Mouse (Mus musculus) ES-E14 (cell line): Measurements from ENCODE around the gene Hist1h2ap. TPM values are rescaled to one million over a fixed set of nuclear protein-coding genes. Genes with fewer than 3 reads are reported as not detected.
"Not testable (repeated sequence)": the region's sequence is repeated elsewhere in the genome, so short reads cannot be mapped to it uniquely, and the experiment has no call there.

Experiments
- DNase-seq: peaks from one replicate; pipeline ENCODE4 v3.0.0-alpha.2; 2013; ENCODE audit warnings: low read depth, low spot score
- H3K27ac ChIP-seq: 2 replicates; pipeline ENCODE4 v1.5.1; 2012; ENCODE audit warnings: low read depth, mild to moderate bottlenecking, low read length, moderate library complexity, mixed read lengths; ENCODE audit not compliant: poor library complexity, insufficient read depth, severe bottlenecking
- H3K36me3 ChIP-seq: 2 replicates; pipeline ENCODE4 v1.6.1; 2012; ENCODE audit warnings: mild to moderate bottlenecking, low read length, moderate library complexity, mixed read lengths; ENCODE audit not compliant: control insufficient read depth, poor library complexity, insufficient read depth, severe bottlenecking
- H3K4me1 ChIP-seq, 2 experiments: fragments of 150-350 bp in 1 of 2; sonication (generic) in 1 of 2; 2 replicates each; pipeline ENCODE4 v1.6.1; 2012; ENCODE audit warnings: low read length in 2 of 2, mild to moderate bottlenecking in 1 of 2, mixed read lengths in 1 of 2; ENCODE audit not compliant: control insufficient read depth in 2 of 2, insufficient read depth in 2 of 2, poor library complexity in 1 of 2
- H3K4me3 ChIP-seq, 2 experiments: fragments of 150-350 bp in 1 of 2; sonication (generic) in 1 of 2; 2 replicates each; pipeline ENCODE4 v1.5.1; 2012; ENCODE audit warnings: low read length in 2 of 2, low read depth in 1 of 2, mild to moderate bottlenecking in 1 of 2, mixed read lengths in 1 of 2; ENCODE audit not compliant: insufficient read depth in 1 of 2, poor library complexity in 1 of 2, severe bottlenecking in 1 of 2
- H3K9ac ChIP-seq: 2 replicates; pipeline ENCODE4 v1.6.1; 2012; ENCODE audit warnings: low read depth, mild to moderate bottlenecking, low read length, mixed read lengths; ENCODE audit not compliant: poor library complexity, insufficient read depth, severe bottlenecking
- H3K9me3 ChIP-seq: fragments of 150-350 bp; sonication (generic); 2 replicates; pipeline ENCODE4 v1.6.1; 2012; ENCODE audit warnings: low read depth, mild to moderate bottlenecking, low read length; ENCODE audit not compliant: control insufficient read depth, insufficient read depth
- CHD2 ChIP-seq: IDR thresholded peaks from 2 replicates; pipeline ENCODE4 v1.6.1; 2014; ENCODE audit warnings: mild to moderate bottlenecking, low read depth, low read length, inconsistent platforms
- HCFC1 ChIP-seq: IDR thresholded peaks from 2 replicates; pipeline ENCODE4 v1.6.1; 2012; ENCODE audit warnings: low read length, inconsistent platforms, borderline replicate concordance; ENCODE audit not compliant: insufficient read depth
- MAFK ChIP-seq: IDR thresholded peaks from 2 replicates; pipeline ENCODE4 v1.6.1; 2014; ENCODE audit warnings: mild to moderate bottlenecking, low read depth, low read length, inconsistent platforms; ENCODE audit not compliant: insufficient read depth
- ZC3H11A ChIP-seq: IDR thresholded peaks from 2 replicates; pipeline ENCODE4 v1.6.1; 2012; ENCODE audit warnings: low read depth, mild to moderate bottlenecking, inconsistent platforms, low read length, borderline replicate concordance
- ZNF384 ChIP-seq: IDR thresholded peaks from 2 replicates; pipeline ENCODE4 v1.6.1; 2012; ENCODE audit warnings: low read depth, low read length, inconsistent platforms
- in situ Hi-C, 2 experiments: fragments of 600-800 bp; cut with MboI; formaldehyde crosslinking; loops; one replicate each; pipeline ENCODE4 v1.15.1; 2025; ENCODE audit warnings: low sequenced_read_pairs in 2 of 2, inconsistent platforms in 1 of 2; ENCODE audit not compliant: unreplicated experiment in 2 of 2
- total RNA-seq: library from RNA; depleted of rRNA; stranded (reverse); fragments of 300-350 nt; gene quantifications from 2 replicates; pipeline ENCODE4 v1.2.3, GENCODE M21; 2012

Gene Hist1h2ap
- total RNA-seq, 1 experiment = 3,578 TPM

DNA sequence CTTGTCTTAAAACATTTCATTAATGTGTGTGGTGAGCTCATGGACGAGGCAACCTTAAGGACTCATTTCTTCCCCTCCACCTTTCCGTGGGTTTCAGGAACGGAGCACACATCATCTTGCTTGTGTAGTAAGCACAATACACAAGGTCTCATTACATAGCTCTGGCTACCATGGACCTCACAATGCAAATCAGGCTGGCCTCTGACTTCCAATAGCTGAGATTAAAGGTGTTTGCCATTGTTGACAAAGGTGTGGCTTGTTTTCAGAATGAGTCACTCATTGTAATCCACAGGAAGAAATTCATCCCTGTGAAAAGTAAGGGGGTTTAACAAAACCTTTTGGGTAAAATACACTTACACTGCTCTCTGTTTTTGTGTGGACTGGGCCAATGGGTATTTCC lies 4.8 kb downstream of the Hist1h2ap start:
- no peak for DNase-seq
- H3K9me3 ChIP-seq = no peaks in the 10 kb centered on the region
- H3K4me1 ChIP-seq = peaks cover 1 to 12% of the 10 kb centered on the region in 2 experiments; a peak in 1 of 4 replicates
- in situ Hi-C loops = no loop called here
- TF ChIP-seq ZNF384 = no peak
- TF ChIP-seq HCFC1 = no peak
- TF ChIP-seq ZC3H11A = no peak
- TF ChIP-seq MAFK = no peak
- TF ChIP-seq CHD2 = no peak
- H3K4me3 ChIP-seq = no peak overlapping the region
- H3K27ac ChIP-seq = no peak overlapping the region
- no peak overlapping the region for H3K9ac ChIP-seq
- no peaks in the 10 kb centered on the region for H3K36me3 ChIP-seq

DNA sequence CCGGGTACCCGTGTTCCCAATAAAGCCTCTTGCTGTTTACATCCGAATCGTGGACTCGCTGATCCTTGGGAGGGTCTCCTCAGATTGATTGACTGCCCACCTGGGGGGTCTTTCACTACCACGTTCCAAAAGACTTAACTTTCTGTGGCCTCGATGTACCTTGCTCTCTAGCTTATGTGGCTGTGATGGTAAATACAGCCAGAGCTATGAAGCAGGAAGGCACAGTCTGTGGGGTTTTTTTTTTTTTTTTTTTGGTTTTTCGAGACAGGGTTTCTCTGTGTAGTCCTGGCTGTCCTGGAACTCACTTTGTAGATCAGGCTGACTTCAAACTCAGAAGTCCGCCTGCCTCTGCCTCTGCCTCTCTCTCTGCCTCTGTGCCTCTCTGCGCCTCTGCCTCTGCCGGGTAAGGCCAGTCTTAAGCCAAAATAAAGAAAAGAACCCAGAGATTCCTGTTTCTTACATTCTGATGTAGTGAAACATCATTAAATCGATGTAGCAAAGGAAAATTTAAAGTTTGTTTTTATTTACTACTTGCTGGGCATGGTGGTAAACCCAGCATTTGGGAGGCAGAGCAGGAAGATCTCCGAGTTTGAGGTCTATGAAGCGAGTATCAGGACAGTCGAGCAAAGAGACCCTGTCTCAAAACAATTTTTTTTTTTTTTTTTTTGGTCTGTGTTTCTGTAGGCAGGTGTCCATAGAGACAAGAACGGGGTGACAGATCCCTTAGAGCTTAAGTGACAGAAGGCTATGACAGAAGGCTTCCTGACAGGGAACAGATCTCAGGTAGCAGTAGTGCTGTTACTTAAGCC lies 13.0 kb downstream of the Hist1h2ap start:
- H3K9ac ChIP-seq, H3K9me3 ChIP-seq, H3K4me3 ChIP-seq, H3K36me3 ChIP-seq, H3K27ac ChIP-seq, DNase-seq, in situ Hi-C loops, H3K4me1 ChIP-seq: not testable (repeated sequence)

DNA sequence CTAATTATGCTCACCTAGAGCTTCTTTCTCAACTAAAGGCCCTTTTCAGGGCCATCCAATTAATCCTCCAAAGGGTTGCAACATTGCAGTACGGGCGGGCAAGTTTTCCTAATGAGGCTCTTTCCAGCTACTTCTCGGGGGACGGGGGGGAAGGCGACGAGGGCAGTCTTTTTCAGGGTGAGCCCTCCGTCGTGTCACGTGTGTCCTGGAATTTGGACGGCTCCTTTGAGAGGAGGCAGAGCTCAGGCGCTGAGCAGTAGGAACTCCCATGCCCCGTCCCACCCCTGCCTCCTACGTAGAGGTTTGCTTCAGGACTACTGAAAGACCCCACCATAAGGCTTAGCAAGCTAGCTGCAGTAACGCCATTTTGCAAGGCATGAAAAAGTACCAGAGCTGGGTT lies 21.2 kb downstream of the Hist1h2ap start:
- H3K9ac ChIP-seq, H3K9me3 ChIP-seq, in situ Hi-C loops, DNase-seq, H3K27ac ChIP-seq, H3K36me3 ChIP-seq, H3K4me3 ChIP-seq, H3K4me1 ChIP-seq: not testable (repeated sequence)

DNA sequence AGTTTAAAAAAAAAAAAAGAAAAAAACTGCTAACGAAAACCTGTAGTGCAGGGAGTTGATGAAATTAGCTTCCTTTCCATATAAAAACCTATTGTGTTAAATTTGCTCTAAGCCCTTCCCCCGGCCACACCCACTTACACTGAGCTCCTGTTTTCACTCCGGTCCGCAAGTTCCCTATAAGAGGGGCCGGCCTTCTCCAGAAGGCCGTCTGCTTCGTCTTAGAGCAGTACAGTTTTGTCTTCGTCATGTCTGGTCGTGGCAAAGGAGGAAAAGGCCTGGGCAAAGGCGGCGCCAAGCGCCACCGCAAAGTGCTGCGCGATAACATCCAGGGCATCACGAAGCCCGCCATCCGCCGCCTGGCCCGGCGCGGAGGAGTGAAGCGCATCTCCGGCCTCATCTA lies 21.8 kb downstream of the Hist1h2ap start, which contains the start of gene Hist1h4m:
Gene Hist1h4m (plus strand): TSS at position 208 of the 400 bp plus-strand sequence.
- H3K9me3 ChIP-seq, in situ Hi-C loops, H3K27ac ChIP-seq, H3K4me1 ChIP-seq, H3K9ac ChIP-seq, H3K4me3 ChIP-seq, DNase-seq, H3K36me3 ChIP-seq: not testable (repeated sequence)

DNA sequence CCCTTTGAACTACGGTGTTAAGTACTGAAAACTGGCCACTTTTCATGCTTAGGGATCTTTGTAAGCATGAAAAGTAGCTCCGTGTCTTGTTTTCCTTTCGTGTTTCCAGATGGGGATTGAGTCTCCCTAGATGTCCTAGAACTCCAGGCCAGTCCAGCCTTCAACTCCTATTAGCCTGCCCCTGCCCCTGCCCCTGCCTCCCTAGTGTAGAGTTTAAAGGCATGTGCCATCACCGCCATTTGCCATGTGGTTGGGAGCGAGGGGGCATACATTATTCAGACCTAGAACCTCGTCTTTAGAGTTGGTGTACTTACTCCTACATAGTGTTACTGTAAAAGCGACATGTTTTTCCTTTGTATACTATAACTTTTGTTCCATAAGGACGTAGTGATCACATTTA lies 22.2 kb downstream of the Hist1h2ap start:
- H3K4me1 ChIP-seq, in situ Hi-C loops, H3K9ac ChIP-seq, H3K9me3 ChIP-seq, H3K27ac ChIP-seq, H3K36me3 ChIP-seq, H3K4me3 ChIP-seq, DNase-seq: not testable (repeated sequence)

DNA sequence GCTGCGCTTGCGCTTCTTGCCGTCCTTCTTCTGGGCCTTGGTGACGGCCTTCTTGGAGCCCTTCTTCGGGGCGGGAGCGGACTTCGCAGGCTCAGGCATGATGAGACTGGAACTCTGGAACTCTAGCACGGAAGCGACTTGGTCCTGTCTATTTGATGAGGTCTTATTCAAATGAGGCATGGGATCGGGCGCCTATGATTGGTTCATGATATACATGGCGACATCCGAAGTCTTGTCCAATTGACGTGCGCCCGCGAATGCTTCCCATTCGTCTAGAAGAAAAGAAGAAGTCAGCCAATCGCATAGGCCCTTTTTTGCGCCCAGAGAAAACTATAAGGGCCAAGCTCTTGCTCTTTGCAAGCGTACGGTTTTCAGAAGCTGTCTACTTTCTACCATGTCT lies 23.2 kb downstream of the Hist1h2ap start, which contains the start of the genes Hist1h2bq and Hist1h2ao:
Gene Hist1h2bq (minus strand): TSS at position 125 of the 400 bp plus-strand sequence.
Gene Hist1h2ao (plus strand): TSS at position 393 of the 400 bp plus-strand sequence.
- H3K9ac ChIP-seq, DNase-seq, H3K4me3 ChIP-seq, in situ Hi-C loops, H3K9me3 ChIP-seq, H3K27ac ChIP-seq, H3K36me3 ChIP-seq, H3K4me1 ChIP-seq: not testable (repeated sequence)

DNA sequence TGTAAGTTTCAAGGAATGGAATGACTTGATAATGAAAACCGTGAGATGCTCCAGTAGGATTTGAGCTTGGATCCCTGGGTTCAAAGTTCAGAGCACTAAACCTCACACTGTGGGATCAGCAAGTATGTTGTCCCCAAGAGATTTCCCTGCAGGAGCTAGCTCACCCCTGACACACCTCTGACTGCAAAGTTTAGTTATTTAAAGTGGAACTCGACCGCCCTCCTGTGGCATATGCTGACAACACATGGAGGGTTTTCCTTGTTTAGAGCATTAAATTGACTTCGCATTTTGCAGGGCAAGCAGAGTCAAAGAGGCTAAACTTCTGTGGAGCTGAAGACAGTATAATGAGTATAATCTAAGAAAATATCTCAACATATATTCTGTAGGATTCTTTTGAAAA lies 30.2 kb downstream of the Hist1h2ap start:
- DNase-seq, in situ Hi-C loops, H3K27ac ChIP-seq, H3K4me1 ChIP-seq, H3K9me3 ChIP-seq, H3K9ac ChIP-seq, H3K36me3 ChIP-seq, H3K4me3 ChIP-seq: not testable (repeated sequence)
